Comparison of ENCODE assay signal across 11 mouse cellular contexts in the genomic region with DNA sequence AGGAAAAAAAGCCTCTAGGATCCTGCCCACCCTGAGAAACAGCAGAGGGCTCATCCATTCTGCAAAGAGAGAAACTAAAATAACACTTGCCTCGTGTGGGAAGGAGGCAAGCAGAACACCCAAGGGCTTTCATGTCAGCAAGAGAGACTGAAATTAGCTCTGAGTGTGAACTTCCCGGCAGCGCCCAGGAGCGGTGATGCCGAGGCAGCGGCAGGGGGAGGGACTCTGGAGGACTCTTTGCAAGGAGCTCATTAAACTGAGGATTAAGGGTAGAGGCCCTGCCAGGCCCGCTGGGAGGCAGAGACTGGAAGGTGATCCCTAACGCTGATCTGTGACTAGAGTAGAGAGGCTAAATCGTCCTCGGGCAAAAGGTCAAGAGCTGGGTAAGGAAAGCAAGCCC. TPM values are rescaled to one million over a fixed set of nuclear protein-coding genes. Genes with fewer than 3 reads are reported as not detected.
DNase-seq lines count a peak whose midpoint lies in the region; ATAC-seq lines count a peak whose summit lies in the region.
"Had no signal": no experiment of that assay in that cellular context is flagged by ENCODE, and none has a peak within 500 bp of the region (broad histone marks: within the 10 kb centered on the region; RNA-seq: fewer than 3 reads in every experiment).

No protein-coding gene starts in this region.

- H3K4me1 ChIP-seq in forebrain, embryonic 12.5 days, result peaks cover 17% of the 10 kb centered on the region
- peaks cover 14% of the 10 kb centered on the region for H3K4me1 ChIP-seq in forebrain, embryonic 15.5 days
- H3K4me1 ChIP-seq in midbrain, embryonic 11.5 days (ENCODE audit: control insufficient read depth, insufficient read depth, low read length), result peaks cover 11% of the 10 kb centered on the region
- peaks cover 5% of the 10 kb centered on the region for H3K4me1 ChIP-seq in midbrain, embryonic 15.5 days
- no peaks in the 10 kb centered on the region for H3K4me1 ChIP-seq in forebrain, embryonic 14.5 days (ENCODE audit: control insufficient read depth, insufficient read depth, low read length)

- H3K4me3 ChIP-seq in forebrain, embryonic 12.5 days (replicated peaks), result no peak overlapping the region
- no peak overlapping the region for H3K4me3 ChIP-seq in forebrain, embryonic 15.5 days
- no peak overlapping the region for H3K4me3 ChIP-seq in midbrain, embryonic 11.5 days (ENCODE audit: low read depth, low read length)
- H3K4me3 ChIP-seq in midbrain, embryonic 15.5 days, result no peak overlapping the region
- no peak overlapping the region for H3K4me3 ChIP-seq in forebrain, embryonic 14.5 days (ENCODE audit: low read depth, low read length)
- H3K4me3 ChIP-seq: limb, embryonic 15.5 days; megakaryocyte, embryonic 14.5 days had no signal

- no peak overlapping the region for H3K27ac ChIP-seq in forebrain, embryonic 12.5 days
- no peak overlapping the region for H3K27ac ChIP-seq in forebrain, embryonic 15.5 days (replicated peaks)
- no peak overlapping the region for H3K27ac ChIP-seq in midbrain, embryonic 11.5 days (ENCODE audit: low read depth, low read length)
- H3K27ac ChIP-seq in midbrain, embryonic 15.5 days, result no peak overlapping the region
- H3K27ac ChIP-seq in forebrain, embryonic 14.5 days (ENCODE audit: low read depth, low read length), result no peak overlapping the region
- H3K27ac ChIP-seq: limb, embryonic 15.5 days had no signal

- DNase-seq in midbrain, embryonic 11.5 days (ENCODE audit: low spot score, missing footprints), result peak; percentile 91
- DNase-seq in forebrain, embryonic 14.5 days (ENCODE audit: low spot score), result peak; percentile 37
- DNase-seq in skeletal muscle tissue, adult 2 months (ENCODE audit: low read depth, low spot score), result peak; percentile 30
- DNase-seq in kidney, postnatal 36 days, result no peak

- peaks cover 9% of the 10 kb centered on the region; the same call in 1 of the 2 replicates for H3K27me3 ChIP-seq in forebrain, embryonic 12.5 days
- H3K27me3 ChIP-seq in forebrain, embryonic 15.5 days, result no peaks in the 10 kb centered on the region
- peaks cover 2% of the 10 kb centered on the region; the same call in 1 of the 2 replicates for H3K27me3 ChIP-seq in midbrain, embryonic 11.5 days (ENCODE audit: control insufficient read depth, insufficient read depth, low read length)
- H3K27me3 ChIP-seq in midbrain, embryonic 15.5 days (replicated peaks), result no peaks in the 10 kb centered on the region
- H3K27me3 ChIP-seq in forebrain, embryonic 14.5 days (replicated peaks; ENCODE audit: control insufficient read depth, insufficient read depth, low read length), result no peaks in the 10 kb centered on the region
- H3K27me3 ChIP-seq: limb, embryonic 15.5 days had no signal

- no peak overlapping the region for H3K9ac ChIP-seq in forebrain, embryonic 12.5 days
- no peak overlapping the region for H3K9ac ChIP-seq in forebrain, embryonic 15.5 days (replicated peaks)
- no peak overlapping the region for H3K9ac ChIP-seq in midbrain, embryonic 11.5 days (ENCODE audit: low read length)
- H3K9ac ChIP-seq in midbrain, embryonic 15.5 days, result no peak overlapping the region
- no peak overlapping the region for H3K9ac ChIP-seq in forebrain, embryonic 14.5 days (ENCODE audit: low read length)
- H3K9ac ChIP-seq: limb, embryonic 15.5 days had no signal

- WGBS in forebrain, embryonic 12.5 days, result under 1% methylated on average over 10 of the region's 10 CpGs
- WGBS in forebrain, embryonic 15.5 days, result 2% methylated on average over 10 of the region's 10 CpGs
- 2% methylated on average over 10 of the region's 10 CpGs for WGBS in midbrain, embryonic 11.5 days
- 3% methylated on average over 10 of the region's 10 CpGs for WGBS in midbrain, embryonic 15.5 days
- 4% methylated on average over 10 of the region's 10 CpGs for WGBS in forebrain, embryonic 14.5 days

- ATAC-seq in forebrain, embryonic 12.5 days (ENCODE audit: low FRiP score), result no peak
- ATAC-seq in forebrain, embryonic 15.5 days (replicated peaks), result no peak
- no peak for ATAC-seq in midbrain, embryonic 11.5 days (ENCODE audit: low FRiP score)
- ATAC-seq in midbrain, embryonic 15.5 days (replicated peaks), result no peak
- no peak for ATAC-seq in forebrain, embryonic 14.5 days
- no peak for ATAC-seq in erythroblast, adult 5-6 weeks (replicated peaks; ENCODE audit: low FRiP score, poor library complexity, severe bottlenecking)

- H3K4me2 ChIP-seq in forebrain, embryonic 12.5 days, result 0 out of 2 replicates have a peak overlapping the region, but pooled peaks have one; percentile 22
- no peak overlapping the region for H3K4me2 ChIP-seq in forebrain, embryonic 15.5 days (replicated peaks)
- no peak overlapping the region; the same call in 1 of the 2 replicates for H3K4me2 ChIP-seq in midbrain, embryonic 11.5 days
- H3K4me2 ChIP-seq in midbrain, embryonic 15.5 days, result no peak overlapping the region
- H3K4me2 ChIP-seq in forebrain, embryonic 14.5 days (ENCODE audit: low read length), result no peak overlapping the region
- H3K4me2 ChIP-seq: limb, embryonic 15.5 days had no signal

- H3K9me3 ChIP-seq in forebrain, embryonic 12.5 days, result no peaks in the 10 kb centered on the region
- no peaks in the 10 kb centered on the region for H3K9me3 ChIP-seq in forebrain, embryonic 15.5 days
- H3K9me3 ChIP-seq in midbrain, embryonic 11.5 days (ENCODE audit: control insufficient read depth, low read length), result no peaks in the 10 kb centered on the region
- no peaks in the 10 kb centered on the region for H3K9me3 ChIP-seq in midbrain, embryonic 15.5 days
- H3K9me3 ChIP-seq in forebrain, embryonic 14.5 days (replicated peaks; ENCODE audit: control insufficient read depth, low read length), result no peaks in the 10 kb centered on the region
- H3K9me3 ChIP-seq: limb, embryonic 15.5 days; megakaryocyte, embryonic 14.5 days had no signal

- no peaks in the 10 kb centered on the region for H3K36me3 ChIP-seq in forebrain, embryonic 12.5 days (replicated peaks)
- H3K36me3 ChIP-seq in forebrain, embryonic 15.5 days, result no peaks in the 10 kb centered on the region
- no peaks in the 10 kb centered on the region for H3K36me3 ChIP-seq in midbrain, embryonic 11.5 days (ENCODE audit: control insufficient read depth, insufficient read depth, low read length)
- no peaks in the 10 kb centered on the region for H3K36me3 ChIP-seq in midbrain, embryonic 15.5 days (replicated peaks)
- H3K36me3 ChIP-seq in forebrain, embryonic 14.5 days (ENCODE audit: control insufficient read depth, insufficient read depth, low read length), result no peaks in the 10 kb centered on the region
- H3K36me3 ChIP-seq: limb, embryonic 15.5 days had no signal

RNA-seq across cellular contexts. Expression of a gene that starts 13.2 kb away (rescaled TPM):
- 5.2 and 5.7 TPM in 2 replicates for polyA plus RNA-seq in forebrain, embryonic 12.5 days (2016; fragmentation: Nextera tagmentation; extraction: Ambion mirVana)
- polyA plus RNA-seq in forebrain, embryonic 15.5 days (2015; fragmentation: Nextera tagmentation; extraction: Ambion mirVana), result 10.8 and 11.6 TPM in 2 replicates
- polyA plus RNA-seq in midbrain, embryonic 11.5 days (2014; fragmentation: Nextera tagmentation; extraction: Ambion mirVana), result 1.7 and 2.2 TPM in 2 replicates
- polyA plus RNA-seq in midbrain, embryonic 15.5 days (2015; fragmentation: Nextera tagmentation; extraction: Ambion mirVana), result 13.2 and 13.9 TPM in 2 replicates
- 5.6 and 6.4 TPM in 2 replicates for polyA plus RNA-seq in forebrain, embryonic 14.5 days (2014; fragmentation: Nextera tagmentation; extraction: Ambion mirVana)
- not detected in 2 replicates for total RNA-seq in erythroblast, adult 5-6 weeks (2015; ENCODE audit: low replicate concordance)
- total RNA-seq in erythroblast, adult 5-6 weeks (2017; ENCODE audit: low replicate concordance), result not detected in 2 replicates
- total RNA-seq: hematopoietic stem cell, adult 5-6 weeks had no signal

RNA-seq across cellular contexts. Expression of a gene that starts 40.3 kb away (rescaled TPM):
- polyA plus RNA-seq in forebrain, embryonic 12.5 days (2016; fragmentation: Nextera tagmentation; extraction: Ambion mirVana), result 10.0 and 11.9 TPM in 2 replicates
- polyA plus RNA-seq in forebrain, embryonic 15.5 days (2015; fragmentation: Nextera tagmentation; extraction: Ambion mirVana), result 4.6 and 5.8 TPM in 2 replicates
- 7.0 and 12.0 TPM in 2 replicates for polyA plus RNA-seq in midbrain, embryonic 11.5 days (2014; fragmentation: Nextera tagmentation; extraction: Ambion mirVana)
- 1.9 and 2.5 TPM in 2 replicates for polyA plus RNA-seq in midbrain, embryonic 15.5 days (2015; fragmentation: Nextera tagmentation; extraction: Ambion mirVana)
- 2.5 and 3.3 TPM in 2 replicates for polyA plus RNA-seq in forebrain, embryonic 14.5 days (2014; fragmentation: Nextera tagmentation; extraction: Ambion mirVana)
- total RNA-seq in erythroblast, adult 5-6 weeks (2015; ENCODE audit: low replicate concordance), result 0.58 TPM in 1 of 2 replicates, not detected in the other
- total RNA-seq in erythroblast, adult 5-6 weeks (2017; ENCODE audit: low replicate concordance), result not detected in 2 replicates

Comparison
In these comparisons a context has a peak if more than half of its experiments do, and no peak if none do; other contexts are left out.
1. DNase-seq: peak in midbrain, embryonic 11.5 days (single experiment), forebrain, embryonic 14.5 days (single experiment) and skeletal muscle tissue, adult 2 months (single experiment); none in kidney, postnatal 36 days (0 of 2).